ENCODE assay signal across 12 mouse cellular contexts in the genomic region with DNA sequence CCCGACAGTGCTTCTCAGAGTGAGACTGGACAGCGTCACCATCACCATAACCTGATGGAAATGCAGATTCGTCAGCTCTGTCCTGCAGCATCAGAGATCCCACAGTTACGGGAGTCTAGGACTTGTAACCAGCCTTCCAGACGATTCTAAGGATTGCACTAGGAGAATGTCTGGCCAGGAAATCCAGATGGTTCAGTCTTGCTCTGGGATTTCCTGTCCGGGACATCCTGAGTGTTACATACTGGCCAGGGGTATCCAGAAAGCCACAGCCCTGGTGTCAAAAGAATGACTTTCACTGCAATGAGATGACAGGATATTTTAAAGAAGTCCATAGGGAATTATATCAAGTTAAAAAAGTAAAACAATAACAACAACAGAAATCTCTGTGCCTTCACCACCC.
A peak's percentile ranks its signal among the peaks of the same experiment; 100 is the strongest.
DNase-seq lines count a peak whose midpoint lies in the region; ATAC-seq lines count a peak whose summit lies in the region.
"Had no signal": no experiment of that assay in that cellular context is flagged by ENCODE, and none has a peak within 500 bp of the region (broad histone marks: within the 10 kb centered on the region; RNA-seq: fewer than 3 reads in every experiment).

No protein-coding gene starts in this region.

- no peaks in the 10 kb centered on the region for H3K9me3 ChIP-seq in forebrain, embryonic 12.5 days
- H3K9me3 ChIP-seq in forebrain, embryonic 11.5 days (ENCODE audit: control insufficient read depth, low read length) = no peaks in the 10 kb centered on the region
- no peaks in the 10 kb centered on the region for H3K9me3 ChIP-seq in heart, embryonic 15.5 days (replicated peaks)
- H3K9me3 ChIP-seq in midbrain, embryonic 16.5 days (replicated peaks; ENCODE audit: control insufficient read depth, low read length, poor library complexity, severe bottlenecking) = no peaks in the 10 kb centered on the region
- H3K9me3 ChIP-seq in liver, embryonic 12.5 days (replicated peaks) = no peaks in the 10 kb centered on the region
- H3K9me3 ChIP-seq: embryonic facial prominence, embryonic 13.5 days; intestine, embryonic 15.5 days had no signal

- peaks cover 59% of the 10 kb centered on the region for H3K4me1 ChIP-seq in forebrain, embryonic 12.5 days
- 0 out of 2 replicates have a peak, but pooled peaks cover 4% of the 10 kb centered on the region for H3K4me1 ChIP-seq in forebrain, embryonic 11.5 days (replicated peaks; ENCODE audit: control insufficient read depth, insufficient read depth, low read length)
- H3K4me1 ChIP-seq in heart, embryonic 15.5 days (replicated peaks) = peaks cover 87% of the 10 kb centered on the region
- peaks cover 51% of the 10 kb centered on the region for H3K4me1 ChIP-seq in midbrain, embryonic 16.5 days (ENCODE audit: control insufficient read depth, insufficient read depth, low read length)
- peaks cover 19% of the 10 kb centered on the region for H3K4me1 ChIP-seq in liver, embryonic 12.5 days

- no peak overlapping the region for H3K4me3 ChIP-seq in forebrain, embryonic 12.5 days (replicated peaks)
- H3K4me3 ChIP-seq in forebrain, embryonic 11.5 days (ENCODE audit: low read depth, low read length) = no peak overlapping the region
- no peak overlapping the region for H3K4me3 ChIP-seq in heart, embryonic 15.5 days
- H3K4me3 ChIP-seq in midbrain, embryonic 16.5 days (ENCODE audit: low read depth, low read length) = no peak overlapping the region
- H3K4me3 ChIP-seq in liver, embryonic 12.5 days = no peak overlapping the region
- H3K4me3 ChIP-seq: embryonic facial prominence, embryonic 13.5 days; intestine, embryonic 15.5 days had no signal

- H3K27me3 ChIP-seq in forebrain, embryonic 12.5 days = no peaks in the 10 kb centered on the region
- no peaks in the 10 kb centered on the region for H3K27me3 ChIP-seq in forebrain, embryonic 11.5 days (ENCODE audit: control insufficient read depth, insufficient read depth, low read length)
- H3K27me3 ChIP-seq in heart, embryonic 15.5 days = no peaks in the 10 kb centered on the region
- H3K27me3 ChIP-seq in midbrain, embryonic 16.5 days (ENCODE audit: control insufficient read depth, insufficient read depth, low read depth, low read length) = no peaks in the 10 kb centered on the region
- H3K27me3 ChIP-seq in liver, embryonic 12.5 days (replicated peaks) = no peaks in the 10 kb centered on the region
- H3K27me3 ChIP-seq: embryonic facial prominence, embryonic 13.5 days; intestine, embryonic 15.5 days had no signal

- ATAC-seq in forebrain, embryonic 12.5 days (ENCODE audit: low FRiP score) = no peak
- ATAC-seq in forebrain, embryonic 11.5 days (replicated peaks; ENCODE audit: low FRiP score) = no peak
- ATAC-seq in heart, embryonic 15.5 days (replicated peaks; ENCODE audit: insufficient number of reproducible peaks, insufficient read depth, low FRiP score, low read depth) = no peak
- ATAC-seq in midbrain, embryonic 16.5 days = no peak
- no peak for ATAC-seq in liver, embryonic 12.5 days

- intact Hi-C loops in heart, postnatal 25 days (cut with DNase I) = loop anchor here (2.0 to 5.0 kb wide), 2 partner anchors 16 to 37 kb away; no protein-coding TSS in a partner anchor

- no peak for DNase-seq in forebrain, embryonic 11.5 days (ENCODE audit: low spot score)
- DNase-seq in heart, postnatal 25 days (ENCODE audit: low spot score) = no peak
- peak; percentile 49 for DNase-seq in kidney, postnatal 14 days
- DNase-seq in kidney, adult 9 months = no peak
- DNase-seq: cerebellum, adult 11 months had no signal

- peak overlapping the region; percentile 86; the same call in 1 of the 2 replicates for H3K27ac ChIP-seq in forebrain, embryonic 12.5 days
- H3K27ac ChIP-seq in forebrain, embryonic 11.5 days (ENCODE audit: low read depth, low read length) = no peak overlapping the region
- H3K27ac ChIP-seq in heart, embryonic 15.5 days = peak overlapping the region; percentile 12; the same call in 1 of the 2 replicates
- 0 out of 2 replicates have a peak overlapping the region, but pooled peaks have one; percentile 5 for H3K27ac ChIP-seq in midbrain, embryonic 16.5 days (ENCODE audit: low read length)
- H3K27ac ChIP-seq in liver, embryonic 12.5 days = no peak overlapping the region
- H3K27ac ChIP-seq: embryonic facial prominence, embryonic 13.5 days had no signal

- H3K36me3 ChIP-seq in forebrain, embryonic 12.5 days (replicated peaks) = peaks cover 45% of the 10 kb centered on the region
- no peaks in the 10 kb centered on the region; the same call in 1 of the 2 replicates for H3K36me3 ChIP-seq in forebrain, embryonic 11.5 days (ENCODE audit: control insufficient read depth, insufficient read depth, low read length)
- H3K36me3 ChIP-seq in heart, embryonic 15.5 days = no peaks in the 10 kb centered on the region; the same call in 1 of the 2 replicates
- H3K36me3 ChIP-seq in midbrain, embryonic 16.5 days (ENCODE audit: control insufficient read depth, insufficient read depth, low read length) = no peaks in the 10 kb centered on the region
- peaks cover 21% of the 10 kb centered on the region; the same call in 1 of the 2 replicates for H3K36me3 ChIP-seq in liver, embryonic 12.5 days
- H3K36me3 ChIP-seq: intestine, embryonic 15.5 days had no signal

- H3K4me2 ChIP-seq in forebrain, embryonic 12.5 days = no peak overlapping the region
- H3K4me2 ChIP-seq in forebrain, embryonic 11.5 days (ENCODE audit: low read depth, low read length, severe bottlenecking) = no peak overlapping the region
- H3K4me2 ChIP-seq in heart, embryonic 15.5 days = no peak overlapping the region
- no peak overlapping the region for H3K4me2 ChIP-seq in midbrain, embryonic 16.5 days (ENCODE audit: low read length)
- no peak overlapping the region for H3K4me2 ChIP-seq in liver, embryonic 12.5 days
- H3K4me2 ChIP-seq: embryonic facial prominence, embryonic 13.5 days; intestine, embryonic 15.5 days; liver, embryonic 11.5 days had no signal

- H3K9ac ChIP-seq in forebrain, embryonic 12.5 days = no peak overlapping the region
- H3K9ac ChIP-seq in forebrain, embryonic 11.5 days (ENCODE audit: low read length) = no peak overlapping the region
- H3K9ac ChIP-seq in heart, embryonic 15.5 days = no peak overlapping the region
- H3K9ac ChIP-seq in midbrain, embryonic 16.5 days (ENCODE audit: low read depth, low read length) = no peak overlapping the region
- H3K9ac ChIP-seq in liver, embryonic 12.5 days = no peak overlapping the region
- H3K9ac ChIP-seq: embryonic facial prominence, embryonic 13.5 days; intestine, embryonic 15.5 days had no signal

- WGBS in forebrain, embryonic 12.5 days = 91% methylated on average over 6 of the region's 6 CpGs
- 94% methylated on average over 6 of the region's 6 CpGs for WGBS in forebrain, embryonic 11.5 days
- WGBS in heart, embryonic 15.5 days = 45% methylated on average over 6 of the region's 6 CpGs
- 87% methylated on average over 6 of the region's 6 CpGs for WGBS in midbrain, embryonic 16.5 days
- WGBS in liver, embryonic 12.5 days (ENCODE audit: insufficient replicate concordance) = 74% methylated on average over 6 of the region's 6 CpGs

Comparison
In these comparisons a context has a peak if more than half of its experiments do, and no peak if none do; other contexts are left out.
1. H3K27ac ChIP-seq: peak in forebrain, embryonic 12.5 days (single experiment), heart, embryonic 15.5 days (single experiment) and midbrain, embryonic 16.5 days (single experiment); none in forebrain, embryonic 11.5 days (single experiment) and liver, embryonic 12.5 days (single experiment).